Mouse (Mus musculus) stomach, postnatal 0 days (tissue): ENCODE measurements around the gene Kif1c. TPM values are rescaled to one million over a fixed set of nuclear protein-coding genes. Genes with fewer than 3 reads are reported as not detected.
"Not testable (repeated sequence)": the region's sequence is repeated elsewhere in the genome, so short reads cannot be mapped to it uniquely, and the experiment has no call there.

Experiments used
- ATAC-seq: fragments of 200-750 bp; cut with Nextera tagmentation; 2 replicates; pipeline ENCODE4 v1.8.0; 2017; ENCODE audit not compliant: low FRiP score, low TSS enrichment
- DNase-seq: peaks from one replicate; pipeline ENCODE4 v3.0.0-alpha.2; 2016; ENCODE audit warnings: low spot score
- H3K27ac ChIP-seq: fragments of 300-500 bp; sonication (generic); replicated peaks from 2 replicates; pipeline ENCODE4 v1.5.1; 2014; ENCODE audit warnings: mild to moderate bottlenecking, control low read depth
- H3K27me3 ChIP-seq: fragments of 300-500 bp; sonication (generic); 2 replicates; pipeline ENCODE4 v1.6.1; 2014; ENCODE audit warnings: low read length; ENCODE audit not compliant: control insufficient read depth, insufficient read depth
- H3K36me3 ChIP-seq: fragments of 300-500 bp; sonication (generic); 2 replicates; pipeline ENCODE4 v1.6.1; 2014; ENCODE audit warnings: low read length, mixed read lengths; ENCODE audit not compliant: control insufficient read depth, insufficient read depth
- H3K4me1 ChIP-seq: fragments of 300-500 bp; sonication (generic); replicated peaks from 2 replicates; pipeline ENCODE4 v1.6.1; 2014; ENCODE audit warnings: antibody characterized with exemption; ENCODE audit not compliant: control insufficient read depth, insufficient read depth
- H3K4me2 ChIP-seq: fragments of 300-500 bp; sonication (generic); replicated peaks from 2 replicates; pipeline ENCODE4 v1.6.1; 2014; ENCODE audit warnings: low read depth, mild to moderate bottlenecking, control low read depth, moderate library complexity
- H3K4me3 ChIP-seq: fragments of 300-500 bp; sonication (generic); 2 replicates; pipeline ENCODE4 v1.5.1; 2014; ENCODE audit warnings: low read depth, low read length, control low read depth
- H3K9ac ChIP-seq: fragments of 300-500 bp; sonication (generic); 2 replicates; pipeline ENCODE4 v1.6.1; 2014; ENCODE audit warnings: mild to moderate bottlenecking, low read length, control low read depth, mixed read lengths
- H3K9me3 ChIP-seq: fragments of 300-500 bp; sonication (generic); 2 replicates; pipeline ENCODE4 v1.6.1; 2016; ENCODE audit warnings: low read length; ENCODE audit not compliant: control insufficient read depth
- CTCF ChIP-seq: IDR thresholded peaks from 2 replicates; pipeline ENCODE4 v1.5.1; 2016; ENCODE audit warnings: antibody characterized with exemption, low read depth, mild to moderate bottlenecking, moderate library complexity
- WGBS: fragments of 180-500 bp; shearing (Covaris S2); extraction: QIAGEN DNeasy Blood & Tissue Kit; methylation state at CpG from one replicate; pipeline ENCODE4 v1.1.7; 2014; 5-methylcytosine and 5-hydroxymethylcytosine counted together
- microRNA-seq: library from miRNA; unstranded; fragments of <30 nt; microRNA quantifications from one replicate; pipeline ENCODE4, GENCODE M21; 2016
- polyA plus RNA-seq: library from polyadenylated mRNA; unstranded; fragments of >200 nt; fragmentation: Nextera tagmentation; extraction: Ambion mirVana; gene quantifications from 2 replicates; pipeline ENCODE4 v1.2.1, GENCODE M21; 2015

The Kif1c gene
- polyA plus RNA-seq, 1 experiment from 2014 or later: 4.7 TPM

- H3K36me3 ChIP-seq, H3K4me1 ChIP-seq, H3K4me2 ChIP-seq, H3K4me3 ChIP-seq, H3K27me3 ChIP-seq, H3K27ac ChIP-seq, H3K9ac ChIP-seq, DNase-seq, H3K9me3 ChIP-seq: not testable (repeated sequence)
- 30% methylated on average over 6 of the region's 6 CpGs for WGBS
- peak; percentile 72 for TF ChIP-seq CTCF
- ATAC-seq: peak; percentile 38; the same call in 1 of the 2 replicates
Observed at GRCm38 (mm10) chr11:70778058-70778457, 77.7 kb downstream of the Kif1c start.

Small RNAs within 50 kb of the gene (microRNA-seq; reads per million reads assigned to microRNA genes)
- gene Gm22760 (not detected), gene Mir6925 (not detected)

Other genes with a start within 250 kb of the Kif1c start
- 27.4 and 28.6 TPM in 2 replicates for gene Med11, start 248.6 kb upstream of the Kif1c start, polyA plus RNA-seq
- 0.62 and 0.86 TPM in 2 replicates for gene Zmynd15, start 241.1 kb upstream of the Kif1c start, polyA plus RNA-seq
- 15.8 and 18.1 TPM in 2 replicates for gene Cxcl16, start 240.6 kb upstream of the Kif1c start, polyA plus RNA-seq
- gene Tm4sf5, start 195.3 kb upstream of the Kif1c start, polyA plus RNA-seq: 91.8 and 104 TPM in 2 replicates
- gene Vmo1, start 185.9 kb upstream of the Kif1c start, polyA plus RNA-seq: 0.15 and 0.36 TPM in 2 replicates
- 0.32 and 0.40 TPM in 2 replicates for gene Gltpd2, start 181.4 kb upstream of the Kif1c start, polyA plus RNA-seq
- gene Psmb6, start 175.2 kb upstream of the Kif1c start, polyA plus RNA-seq: 516 and 537 TPM in 2 replicates
- not detected in 2 replicates for gene Gm40193, start 167.6 kb upstream of the Kif1c start, polyA plus RNA-seq
- 16.2 and 17.7 TPM in 2 replicates for gene Pld2, start 160.5 kb upstream of the Kif1c start, polyA plus RNA-seq
- 8.5 and 10.2 TPM in 2 replicates for gene Mink1, start 137.7 kb upstream of the Kif1c start, polyA plus RNA-seq
- not detected in 2 replicates for gene 4930544D05Rik, start 84.7 kb upstream of the Kif1c start, polyA plus RNA-seq
- gene Chrne, start 81.3 kb upstream of the Kif1c start, polyA plus RNA-seq: not detected in 2 replicates
- gene Gp1ba, start 61.4 kb upstream of the Kif1c start, polyA plus RNA-seq: 0.06 and 0.07 TPM in 2 replicates
- 62.8 and 70.5 TPM in 2 replicates for gene Rnf167, start 53.3 kb upstream of the Kif1c start, polyA plus RNA-seq
- gene Slc25a11, start 53.1 kb upstream of the Kif1c start, polyA plus RNA-seq: 120 and 121 TPM in 2 replicates
- gene Pfn1, start 45.9 kb upstream of the Kif1c start, polyA plus RNA-seq: 1,446 and 1,550 TPM in 2 replicates
- 9.6 and 10.8 TPM in 2 replicates for gene Eno3, start 43.3 kb upstream of the Kif1c start, polyA plus RNA-seq
- gene Spag7, start 31.1 kb upstream of the Kif1c start, polyA plus RNA-seq: 77.7 and 79.4 TPM in 2 replicates
- 6.5 and 7.9 TPM in 2 replicates for gene Camta2, start 12.4 kb upstream of the Kif1c start, polyA plus RNA-seq
- 1.6 and 2.1 TPM in 2 replicates for gene Inca1, start 393 bp upstream of the Kif1c start, polyA plus RNA-seq
- gene Zfp3, start 63.7 kb downstream of the Kif1c start, polyA plus RNA-seq: 3.4 and 3.8 TPM in 2 replicates
- 0.57 and 0.63 TPM in 2 replicates for gene Scimp, start 112.0 kb downstream of the Kif1c start, polyA plus RNA-seq
- gene Rabep1, start 144.2 kb downstream of the Kif1c start, polyA plus RNA-seq: 15.1 and 17.5 TPM in 2 replicates